Mouse (Mus musculus) lung, postnatal 10 days (tissue): Measurements from ENCODE around the gene Plac1.

Source experiments
- DNase-seq: peaks from one replicate; pipeline ENCODE4 v3.0.0; 2021

The Plac1 gene

DNA sequence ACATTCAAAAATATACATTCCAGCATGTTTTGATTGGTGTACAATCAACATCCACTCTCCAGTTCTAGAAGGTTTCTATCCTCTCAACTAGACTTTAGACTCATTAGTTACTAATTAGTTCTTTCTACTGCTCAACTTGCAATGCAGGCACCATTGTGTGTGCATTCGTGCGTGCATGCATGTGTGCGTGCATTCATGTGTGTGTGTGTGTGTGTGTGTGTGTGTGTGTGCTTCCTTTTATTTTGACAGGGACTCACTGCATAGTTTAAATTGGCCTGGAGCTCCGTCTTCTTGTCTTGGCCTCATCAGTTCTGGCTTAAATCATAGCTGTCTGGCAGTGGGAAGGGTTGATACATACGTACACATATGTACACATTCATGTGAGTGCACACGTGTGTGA, 198.9 kb downstream of the Plac1 start:
- DNase-seq, result no peak

- DNase-seq, result no peak
These were observed 199.8 kb downstream of the Plac1 start for GRCm38 (mm10) chrX:53040138-53040537.

GRCm38 (mm10) chrX:53039651-53040050, 200.3 kb downstream of the Plac1 start:
- no peak for DNase-seq

DNA sequence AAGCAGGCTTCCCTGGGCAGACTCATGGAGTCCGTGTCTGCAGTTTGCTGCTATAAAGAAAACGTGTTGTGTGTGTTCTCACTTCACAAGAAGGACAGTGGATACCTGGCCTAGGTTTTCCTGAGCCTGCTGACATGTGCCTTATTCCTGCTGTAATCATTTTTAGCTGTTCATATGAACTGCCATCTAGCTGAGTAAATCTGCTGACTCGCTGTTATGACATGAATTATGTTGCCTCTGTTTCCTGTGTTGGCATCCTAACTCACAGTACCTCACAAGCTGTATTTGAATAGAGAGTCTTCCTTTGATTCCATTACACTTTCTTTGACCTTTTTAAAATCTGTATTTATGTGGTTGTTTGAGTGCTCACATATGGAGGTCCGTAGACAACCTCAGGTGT, 201.7 kb downstream of the Plac1 start:
- no peak for DNase-seq

GRCm38 (mm10) chrX:53029559-53029958, 210.4 kb downstream of the Plac1 start:
- DNase-seq, result no peak

- peak; percentile 32 for DNase-seq
These were observed 214.3 kb downstream of the Plac1 start for GRCm38 (mm10) chrX:53025471-53026223.

- DNase-seq, result peak; percentile 20
These were observed 215.6 kb downstream of the Plac1 start for GRCm38 (mm10) chrX:53024268-53024667.

- DNase-seq, result no peak
These were observed 216.9 kb downstream of the Plac1 start for GRCm38 (mm10) chrX:53023021-53023420.
